Mouse (Mus musculus) embryonic fibroblast, embryonic 13.5 days (primary cell): Measurements from ENCODE around the gene Rpusd4.

Experiments used
- CTCF ChIP-seq: IDR thresholded peaks from 2 replicates; pipeline ENCODE4 v1.5.1; 2011; ENCODE audit warnings: mild to moderate bottlenecking, control low read depth, low read length, moderate library complexity, borderline replicate concordance; ENCODE audit not compliant: insufficient read depth
- POLR2A ChIP-seq: IDR thresholded peaks from 2 replicates; pipeline ENCODE4 v1.6.1; 2011; ENCODE audit warnings: low read depth, mild to moderate bottlenecking, control low read depth, low read length, moderate library complexity

GRCm38 (mm10) chr9:35263431-35263830 lies 4.2 kb upstream of the Rpusd4 start:
- TF ChIP-seq CTCF (no peak), POLR2A (no peak)
